In genomic region chr11:73329442-73329841, GRCm38 (mm10) we compare ENCODE assay signal across 28 mouse cellular contexts. TPM values are rescaled to one million over a fixed set of nuclear protein-coding genes. Genes with fewer than 3 reads are reported as not detected.
DNase-seq lines count a peak whose midpoint lies in the region; ATAC-seq and TF ChIP-seq lines count a peak whose summit lies in the region.
"Had no signal": no experiment of that assay in that cellular context is flagged by ENCODE, and none has a peak within 500 bp of the region (broad histone marks: within the 10 kb centered on the region; RNA-seq: fewer than 3 reads in every experiment).

Aspa (minus strand) TSS chr11:73329596.
Gm49340 (plus strand) TSS chr11:73329741.
Spata22 (plus strand) TSS chr11:73329741.

- no peak within 1 kb of the TSS for H3K9ac ChIP-seq in ES-E14 (ENCODE audit: insufficient read depth, low read depth, low read length, poor library complexity, severe bottlenecking)
- H3K9ac ChIP-seq: embryonic facial prominence, embryonic 12.5 days; embryonic facial prominence, embryonic 15.5 days; forebrain, postnatal 0 days; hindbrain, embryonic 12.5 days; hindbrain, embryonic 15.5 days; intestine, embryonic 15.5 days had no signal

- H3K9me3 ChIP-seq in E14TG2a.4 (ENCODE audit: low read length) (peaks cover 13% of the 10 kb centered on the region; the same call in 1 of the 2 replicates), ES-E14 (ENCODE audit: control insufficient read depth, insufficient read depth, low read depth, low read length) (no peaks in the 10 kb centered on the region; the same call in 1 of the 2 replicates)
- H3K9me3 ChIP-seq: embryonic facial prominence, embryonic 12.5 days; embryonic facial prominence, embryonic 15.5 days; hindbrain, embryonic 15.5 days; intestine, embryonic 15.5 days had no signal

- ATAC-seq in megakaryocyte progenitor cell, adult 5-6 weeks (replicated peaks; ENCODE audit: poor library complexity) = no peak
- ATAC-seq: activated CD4-positive, CD25-positive, alpha-beta regulatory T cell, adult 4 months; forebrain, embryonic 14.5 days; forebrain, postnatal 0 days; intestine, embryonic 15.5 days had no signal

- no peak for TF ChIP-seq CTCF in E14TG2a.4 (conservative IDR thresholded peaks at IDR 0.05; ENCODE audit: low read length)

- no peak within 1 kb of the TSS for H3K27ac ChIP-seq in ES-E14 (ENCODE audit: insufficient read depth, low read depth, low read length, poor library complexity, severe bottlenecking)
- H3K27ac ChIP-seq: embryonic facial prominence, embryonic 12.5 days; embryonic facial prominence, embryonic 15.5 days; heart, adult 2 months; hindbrain, embryonic 12.5 days; hindbrain, embryonic 15.5 days; intestine, embryonic 15.5 days had no signal

- DNase-seq in ES-E14 (ENCODE audit: low read depth, low spot score) = peak; percentile 46
- peak; percentile 93 for DNase-seq in ZHBTc4 (ENCODE audit: low read depth, low spot score)
- DNase-seq in testis, postnatal 10 days (ENCODE audit: low spot score) = peak; percentile 63
- DNase-seq in urinary bladder, postnatal 25 days (ENCODE audit: low spot score) = no peak
- no peak for DNase-seq in adrenal gland, postnatal 25 days
- no peak for DNase-seq in ovary, adult 18-20 months (ENCODE audit: low spot score)
- DNase-seq: adrenal gland, adult 8-10 months; adrenal gland, postnatal 36 days; cerebellum, adult 11 months; cerebellum, adult 2 months; cerebellum, adult 9-11 months; cerebellum, postnatal 25 days; forebrain, postnatal 0 days; gastrocnemius, postnatal 25 days; heart, adult 2 months had no signal

- in situ Hi-C loops in ES-E14 (cut with MboI; ENCODE audit: low sequenced_read_pairs in 2 of 2, unreplicated experiment in 2 of 2) = no loop called here

- 0 out of 2 replicates have a peak within 1 kb of the TSS, but pooled peaks have one; percentile 7 for H3K4me3 ChIP-seq in E14TG2a.4 (replicated peaks; ENCODE audit: low read length)
- no peak within 1 kb of the TSS; a peak in 1 of 4 replicates for H3K4me3 ChIP-seq in ES-E14 (ENCODE audit: insufficient read depth in 1 of 2, low read depth in 1 of 2, low read length in 2 of 2, poor library complexity in 1 of 2, severe bottlenecking in 1 of 2)
- H3K4me3 ChIP-seq: embryonic facial prominence, embryonic 12.5 days; embryonic facial prominence, embryonic 15.5 days; heart, adult 2 months; hindbrain, embryonic 12.5 days; hindbrain, embryonic 15.5 days; intestine, embryonic 15.5 days had no signal

- H3K36me3 ChIP-seq in E14TG2a.4 (ENCODE audit: insufficient read depth, low read length) (no peaks in the 10 kb centered on the region), ES-E14 (ENCODE audit: control insufficient read depth, insufficient read depth, low read length, poor library complexity, severe bottlenecking) (no peaks in the 10 kb centered on the region)
- H3K36me3 ChIP-seq: embryonic facial prominence, embryonic 12.5 days; embryonic facial prominence, embryonic 15.5 days; hindbrain, embryonic 12.5 days; hindbrain, embryonic 15.5 days; intestine, embryonic 15.5 days had no signal

- H3K4me1 ChIP-seq in E14TG2a.4 (replicated peaks; ENCODE audit: low read depth, low read length) = peaks cover 11% of the 10 kb centered on the region
- H3K4me1 ChIP-seq in ES-E14 (ENCODE audit: control insufficient read depth in 2 of 2, insufficient read depth in 2 of 2, low read length in 2 of 2, poor library complexity in 1 of 2) = 0 out of 4 replicates have a peak, but pooled peaks cover 0 to 2% of the 10 kb centered on the region in 2 experiments
- H3K4me1 ChIP-seq: embryonic facial prominence, embryonic 12.5 days; hindbrain, embryonic 12.5 days; hindbrain, embryonic 15.5 days had no signal

- H3K27me3 ChIP-seq in E14TG2a.4 (ENCODE audit: insufficient read depth, low read length) = peaks cover 24% of the 10 kb centered on the region
- H3K27me3 ChIP-seq: embryonic facial prominence, embryonic 12.5 days; embryonic facial prominence, embryonic 15.5 days; hindbrain, embryonic 12.5 days; hindbrain, embryonic 15.5 days; intestine, embryonic 15.5 days had no signal

TF ChIP-seq in ES-E14, 5 proteins besides CTCF, POLR2A, EP300 and RAD21:
- TF ChIP-seq ZNF384 (IDR thresholded peaks at IDR 0.05; ENCODE audit: low read depth, low read length) (no peak), HCFC1 (IDR thresholded peaks at IDR 0.05; ENCODE audit: borderline replicate concordance, insufficient read depth, low read length) (no peak), ZC3H11A (IDR thresholded peaks at IDR 0.05; ENCODE audit: borderline replicate concordance, low read depth, low read length) (no peak), MAFK (IDR thresholded peaks at IDR 0.05; ENCODE audit: insufficient read depth, low read depth, low read length) (no peak), CHD2 (IDR thresholded peaks at IDR 0.05; ENCODE audit: low read depth, low read length) (peak; percentile 85)

RNA-seq across cellular contexts. Expression of gene Aspa, which starts in this region (rescaled TPM):
- total RNA-seq in ES-E14 (2012; rRNA removed) = 2.2 and 4.1 TPM in 2 replicates
- 8.5 and 9.4 TPM in 2 replicates for total RNA-seq in adrenal gland, postnatal 25 days (2021)
- not detected in 2 replicates for total RNA-seq in megakaryocyte progenitor cell, adult 5-6 weeks (2015)
- total RNA-seq in megakaryocyte progenitor cell, adult 5-6 weeks (2017) = 1.9 TPM in 1 of 2 replicates, not detected in the other

RNA-seq across cellular contexts. Expression of gene Gm49340, which starts in this region (rescaled TPM):
- 0.13 TPM in 1 of 2 replicates, not detected in the other for total RNA-seq in ES-E14 (2012; rRNA removed)
- total RNA-seq in adrenal gland, postnatal 25 days (2021) = not detected in 2 replicates
- total RNA-seq in megakaryocyte progenitor cell, adult 5-6 weeks (2015) = not detected in 2 replicates
- not detected in 2 replicates for total RNA-seq in megakaryocyte progenitor cell, adult 5-6 weeks (2017)
- total RNA-seq: adrenal gland, adult 8-10 months; adrenal gland, postnatal 36 days; common myeloid progenitor, adult 5-6 weeks; forebrain, postnatal 0 days; gastrocnemius, adult 8-10 months; gastrocnemius, postnatal 25 days; heart, adult 2 months; heart, postnatal 25 days; hematopoietic stem cell, adult 5-6 weeks had no signal

RNA-seq across cellular contexts. Expression of gene Spata22, which starts in this region (rescaled TPM):
- 0.74 and 3.3 TPM in 2 replicates for total RNA-seq in ES-E14 (2012; rRNA removed)
- total RNA-seq in adrenal gland, postnatal 25 days (2021) = 0.73 TPM in 1 of 2 replicates, not detected in the other
- total RNA-seq in megakaryocyte progenitor cell, adult 5-6 weeks (2015) = not detected in 2 replicates
- total RNA-seq in megakaryocyte progenitor cell, adult 5-6 weeks (2017) = not detected in 2 replicates
- total RNA-seq: common myeloid progenitor, adult 5-6 weeks; forebrain, postnatal 0 days; gastrocnemius, adult 8-10 months; gastrocnemius, postnatal 25 days; heart, adult 2 months; heart, postnatal 25 days; hematopoietic stem cell, adult 5-6 weeks had no signal

Comparison
In these comparisons a context has a peak if more than half of its experiments do, and no peak if none do; other contexts are left out.
1. DNase-seq: peak in ES-E14 (single experiment), ZHBTc4 (single experiment) and testis, postnatal 10 days (single experiment); none in urinary bladder, postnatal 25 days (single experiment), adrenal gland, postnatal 25 days (single experiment) and ovary, adult 18-20 months (single experiment).